Mouse (Mus musculus) adrenal gland, adult 18-20 months (tissue): Measurements from ENCODE around the gene Cog5. TPM values are rescaled to one million over a fixed set of nuclear protein-coding genes. Genes with fewer than 3 reads are reported as not detected.

Source experiments
- DNase-seq, 2 experiments: peaks; one replicate each; pipeline ENCODE4 v3.0.0; 2021 to 2022; ENCODE audit warnings: low spot score in 2 of 2
- total RNA-seq, 2 experiments: library from RNA; stranded (reverse); gene quantifications; 1 replicate in 1 of 2; 2 replicates in 1 of 2; pipeline ENCODE4 v1.2.3; 2021

Gene Cog5
- total RNA-seq, 2 experiments from 2014 or later = 34.1 to 41.4 TPM

DNA sequence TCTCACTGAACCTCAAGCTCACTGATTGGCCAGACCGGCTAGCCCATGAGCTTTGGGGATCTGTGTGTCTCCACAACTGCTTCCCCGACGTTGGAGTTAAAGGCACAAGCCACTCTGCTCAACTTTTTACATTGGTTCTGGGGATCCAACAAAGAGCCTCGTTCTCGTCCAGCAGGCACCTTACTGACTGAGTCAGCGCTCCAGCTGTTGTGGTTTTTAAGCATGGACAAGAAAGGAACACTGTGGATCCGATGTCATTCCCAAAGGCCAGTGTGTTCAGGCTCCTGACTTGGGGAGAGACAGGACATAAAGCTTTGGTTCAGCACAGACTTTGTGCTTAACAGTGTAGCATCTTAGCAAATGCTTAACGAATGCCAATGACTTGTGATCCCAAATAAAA is 316.9 kb downstream of the Cog5 start:
- DNase-seq = no peak

DNA sequence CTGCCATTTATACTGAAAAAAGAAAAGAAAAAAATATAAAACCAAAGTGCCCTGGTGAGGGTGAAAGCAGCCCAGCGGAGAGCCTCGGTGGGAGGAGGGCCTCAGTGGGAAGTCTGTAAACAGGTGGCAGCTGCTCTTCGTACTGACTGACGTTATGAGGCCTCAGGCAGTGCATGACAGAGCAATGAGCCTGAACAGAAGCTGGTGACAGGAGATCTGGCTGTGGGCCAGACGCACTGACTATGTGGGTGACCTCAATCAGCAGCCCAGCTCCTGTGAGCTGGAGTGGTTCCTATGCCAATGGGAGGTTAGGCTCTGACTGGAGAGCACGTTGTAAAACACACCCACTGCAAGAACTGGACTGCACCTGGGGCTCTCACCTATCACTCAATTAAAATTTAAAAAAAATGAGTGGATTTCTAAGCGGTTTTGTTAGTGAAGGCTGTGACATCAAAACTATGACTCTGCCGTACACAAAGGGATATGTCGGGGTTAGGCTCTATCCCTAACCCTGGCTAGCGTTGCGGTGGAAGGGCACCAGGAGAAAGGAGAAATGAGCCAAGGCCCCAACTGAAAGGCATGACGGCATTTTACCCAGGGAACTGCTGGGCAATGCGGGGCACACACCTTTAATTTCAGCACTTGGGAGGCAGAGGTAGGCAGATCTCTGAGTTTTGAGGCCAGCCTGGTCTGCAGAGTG is 319.0 kb downstream of the Cog5 start:
- DNase-seq = peak; percentile 72 to 76

GRCm38 (mm10) chr12:31976544-31976943 is 321.9 kb downstream of the Cog5 start:
- DNase-seq = no peak

- DNase-seq = no peak
Observed at GRCm38 (mm10) chr12:31977613-31978195, 323.0 kb downstream of the Cog5 start.

GRCm38 (mm10) chr12:31983238-31983637 is 328.6 kb downstream of the Cog5 start:
- no peak for DNase-seq

GRCm38 (mm10) chr12:31983769-31984168 is 329.1 kb downstream of the Cog5 start:
- DNase-seq = no peak

- no peak for DNase-seq
Observed at GRCm38 (mm10) chr12:31984206-31984605, 329.5 kb downstream of the Cog5 start.

DNA sequence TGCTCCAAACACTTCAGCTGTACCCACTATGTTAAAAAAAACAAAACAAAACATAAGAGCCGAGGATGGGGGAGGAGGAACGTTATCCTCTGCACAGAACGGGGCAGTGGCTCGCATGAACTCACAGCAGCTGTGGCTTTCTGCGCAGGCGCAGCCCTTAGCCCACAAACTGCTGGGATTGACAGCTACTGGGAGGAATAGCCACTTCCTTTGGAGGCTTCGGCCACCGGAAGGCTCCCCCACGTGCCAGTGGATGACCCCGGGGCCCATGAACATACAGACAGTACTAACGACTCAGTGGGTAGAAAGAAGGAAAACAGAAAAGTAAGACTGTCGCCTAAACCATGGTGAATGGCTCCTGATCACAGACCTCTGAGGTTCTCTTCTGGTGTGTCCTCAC is 330.0 kb downstream of the Cog5 start:
- DNase-seq = no peak

DNA sequence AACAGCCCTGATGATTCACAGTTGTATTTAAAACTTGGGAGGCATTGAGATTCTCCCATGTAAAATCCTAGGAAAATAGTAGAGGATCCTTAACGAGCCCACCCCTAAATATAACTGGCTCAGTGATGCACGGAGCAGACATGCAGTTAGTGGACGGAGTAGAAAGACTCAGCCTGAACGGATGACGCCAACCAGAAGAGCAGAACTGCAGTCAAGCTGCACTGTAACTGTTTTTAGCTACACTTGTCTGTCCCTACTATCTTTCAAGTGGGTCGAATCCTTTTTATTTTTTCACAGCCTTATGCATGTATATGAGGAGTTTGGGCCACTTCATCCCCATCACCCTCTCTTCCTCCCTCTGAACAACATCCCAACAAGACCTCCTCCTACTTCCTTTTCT is 331.1 kb downstream of the Cog5 start:
- no peak for DNase-seq

GRCm38 (mm10) chr12:31986463-31986862 is 331.8 kb downstream of the Cog5 start:
- no peak for DNase-seq

Other genes starting within 250 kb of the Cog5 start
- gene Cbll1, start 155.3 kb upstream of the Cog5 start, total RNA-seq = 10 to 100 TPM; 16.9 to 17.8 TPM
- 1 to 10 TPM; 4.5 to 6.7 TPM for gene Slc26a4, start 94.9 kb upstream of the Cog5 start, total RNA-seq
- gene Bcap29, start 20.2 kb upstream of the Cog5 start, total RNA-seq = 10 to 100 TPM; 19.0 to 20.2 TPM
- 1 to 10 TPM; 6.6 to 7.4 TPM for gene Dus4l, start within 50 bp of the Cog5 start, total RNA-seq
- 10 to 100 TPM in 1 of 2 experiments, 1 to 10 TPM in 1; 7.2 to 10.2 TPM for gene Gpr22, start 59.1 kb downstream of the Cog5 start, total RNA-seq